8 mouse cellular contexts compared by ENCODE assay signal in genomic region chr1:119083468-119083921, GRCm38 (mm10). TPM values are rescaled to one million over a fixed set of nuclear protein-coding genes. Genes with fewer than 3 reads are reported as not detected.
A peak's percentile ranks its signal among the peaks of the same experiment; 100 is the strongest.
DNase-seq lines count a peak whose midpoint lies in the region; ATAC-seq and TF ChIP-seq lines count a peak whose summit lies in the region.

No protein-coding gene starts in this region.

- no peak for TF ChIP-seq POLR2A in bone marrow, adult 2 months (IDR thresholded peaks at IDR 0.05; ENCODE audit: borderline replicate concordance, control insufficient read depth, low read depth, low read length)

- TF ChIP-seq CTCF in bone marrow, adult 2 months (IDR thresholded peaks at IDR 0.05; ENCODE audit: control insufficient read depth, insufficient read depth, low read length): 0 out of 2 replicates have a peak, but pooled peaks have one; percentile 10

- no peaks in the 10 kb centered on the region for H3K4me1 ChIP-seq in bone marrow, adult 2 months (ENCODE audit: control insufficient read depth, insufficient read depth, low read length)
- no peaks in the 10 kb centered on the region for H3K4me1 ChIP-seq in forebrain, embryonic 14.5 days (ENCODE audit: control insufficient read depth, insufficient read depth, low read length)
- peaks cover 2% of the 10 kb centered on the region; the same call in 1 of the 2 replicates for H3K4me1 ChIP-seq in hindbrain, embryonic 16.5 days (ENCODE audit: control insufficient read depth, insufficient read depth, low read depth, low read length)
- H3K4me1 ChIP-seq in midbrain, embryonic 10.5 days: peaks cover 5% of the 10 kb centered on the region

- 0 out of 2 replicates have a peak, but pooled peaks cover 4% of the 10 kb centered on the region for H3K27me3 ChIP-seq in forebrain, embryonic 14.5 days (replicated peaks; ENCODE audit: control insufficient read depth, insufficient read depth, low read length)
- H3K27me3 ChIP-seq in hindbrain, embryonic 16.5 days (replicated peaks; ENCODE audit: control insufficient read depth, insufficient read depth, low read length): no peaks in the 10 kb centered on the region
- peaks cover 7% of the 10 kb centered on the region; the same call in 1 of the 2 replicates for H3K27me3 ChIP-seq in midbrain, embryonic 10.5 days (ENCODE audit: low read depth, poor library complexity, severe bottlenecking)

- ATAC-seq in forebrain, embryonic 14.5 days: peak; percentile 79
- ATAC-seq in hindbrain, embryonic 16.5 days: peak; percentile 73

- H3K9ac ChIP-seq in forebrain, embryonic 14.5 days (ENCODE audit: low read length): peak overlapping the region; percentile 21; the same call in 1 of the 2 replicates
- H3K9ac ChIP-seq in hindbrain, embryonic 16.5 days (ENCODE audit: low read depth, low read length): 0 out of 2 replicates have a peak overlapping the region, but pooled peaks have one; percentile 35

- no peak overlapping the region for H3K27ac ChIP-seq in bone marrow, adult 2 months (ENCODE audit: control insufficient read depth, insufficient read depth, low read depth, low read length, poor library complexity)
- no peak overlapping the region for H3K27ac ChIP-seq in forebrain, embryonic 14.5 days (ENCODE audit: low read depth, low read length)
- no peak overlapping the region for H3K27ac ChIP-seq in hindbrain, embryonic 16.5 days (ENCODE audit: low read depth, low read length)
- H3K27ac ChIP-seq in midbrain, embryonic 10.5 days (replicated peaks): peak overlapping the region; percentile 71

- DNase-seq in adrenal gland, postnatal 10 days: peak; percentile 52
- DNase-seq in adrenal gland, postnatal 25 days: no peak
- DNase-seq in forebrain, embryonic 14.5 days (ENCODE audit: low spot score): peak; percentile 90
- DNase-seq in left cerebral cortex, postnatal 14 days (ENCODE audit: low spot score in 2 of 2): peak; percentile 73 to 80
- peak; percentile 67 for DNase-seq in midbrain, embryonic 10.5 days (ENCODE audit: low spot score)
- DNase-seq in telencephalon, adult 2 months (ENCODE audit: low read depth, low spot score): peak; percentile 3

- H3K36me3 ChIP-seq in forebrain, embryonic 14.5 days (ENCODE audit: control insufficient read depth, insufficient read depth, low read length): no peaks in the 10 kb centered on the region
- no peaks in the 10 kb centered on the region for H3K36me3 ChIP-seq in hindbrain, embryonic 16.5 days (ENCODE audit: control insufficient read depth, insufficient read depth, low read length)
- no peaks in the 10 kb centered on the region for H3K36me3 ChIP-seq in midbrain, embryonic 10.5 days

- no peak overlapping the region for H3K4me3 ChIP-seq in bone marrow, adult 2 months (replicated peaks; ENCODE audit: control insufficient read depth, low read depth, low read length)
- H3K4me3 ChIP-seq in forebrain, embryonic 14.5 days (ENCODE audit: low read depth, low read length): no peak overlapping the region
- H3K4me3 ChIP-seq in hindbrain, embryonic 16.5 days (ENCODE audit: low read length): no peak overlapping the region
- H3K4me3 ChIP-seq in midbrain, embryonic 10.5 days: no peak overlapping the region

- intact Hi-C loops in left cerebral cortex, postnatal 14 days (cut with DNase I): loop anchor here (1.0 to 10.0 kb wide), 3 partner anchors 314 to 851 kb away; partner anchors contain the start of gene Tmem185b

- peak overlapping the region; percentile 14; the same call in 1 of the 2 replicates for H3K4me2 ChIP-seq in forebrain, embryonic 14.5 days (ENCODE audit: low read length)
- H3K4me2 ChIP-seq in hindbrain, embryonic 16.5 days (ENCODE audit: low read length): peak overlapping the region; percentile 44

- WGBS in bone marrow, adult 2 months: 31% methylated on average over 10 of the region's 10 CpGs
- WGBS in forebrain, embryonic 14.5 days: 23% methylated on average over 10 of the region's 10 CpGs
- 17% methylated on average over 10 of the region's 10 CpGs for WGBS in hindbrain, embryonic 16.5 days
- WGBS in midbrain, embryonic 10.5 days: 18% methylated on average over 10 of the region's 10 CpGs

- no peaks in the 10 kb centered on the region for H3K9me3 ChIP-seq in forebrain, embryonic 14.5 days (replicated peaks; ENCODE audit: control insufficient read depth, low read length)
- no peaks in the 10 kb centered on the region for H3K9me3 ChIP-seq in hindbrain, embryonic 16.5 days (ENCODE audit: control insufficient read depth, low read length)
- no peaks in the 10 kb centered on the region for H3K9me3 ChIP-seq in midbrain, embryonic 10.5 days (replicated peaks)

RNA-seq across cellular contexts. Expression of gene Gli2, which starts 30.1 kb away (rescaled TPM):
- 1 to 10 TPM; 1.5 to 3.3 TPM for total RNA-seq in adrenal gland, postnatal 10 days (2021)
- total RNA-seq in adrenal gland, postnatal 25 days (2021): 0.76 and 0.79 TPM in 2 replicates
- polyA plus RNA-seq in bone marrow, adult 2 months (2011; ENCODE audit: insufficient read depth, insufficient read length, low replicate concordance, missing spikeins): not detected in 2 replicates
- 3.3 and 4.1 TPM in 2 replicates for polyA plus RNA-seq in forebrain, embryonic 14.5 days (2014; fragmentation: Nextera tagmentation; extraction: Ambion mirVana)
- polyA plus RNA-seq in hindbrain, embryonic 16.5 days (2015; fragmentation: Nextera tagmentation; extraction: Ambion mirVana): 1.8 and 2.1 TPM in 2 replicates
- total RNA-seq in left cerebral cortex, postnatal 14 days (2021): 1 to 10 TPM; 3.3 to 3.8 TPM
- polyA plus RNA-seq in midbrain, embryonic 10.5 days (2016; fragmentation: Nextera tagmentation; extraction: Ambion mirVana): 8.9 and 9.9 TPM in 2 replicates
